Mouse (Mus musculus): ENCODE measurements around the gene Hoxa6. TPM values are rescaled to one million over a fixed set of nuclear protein-coding genes. Genes with fewer than 3 reads are reported as not detected.

Gene Hoxa6
- total RNA-seq, 2 experiments from 2014 or later: 1.9 to 4.7 TPM

DNA sequence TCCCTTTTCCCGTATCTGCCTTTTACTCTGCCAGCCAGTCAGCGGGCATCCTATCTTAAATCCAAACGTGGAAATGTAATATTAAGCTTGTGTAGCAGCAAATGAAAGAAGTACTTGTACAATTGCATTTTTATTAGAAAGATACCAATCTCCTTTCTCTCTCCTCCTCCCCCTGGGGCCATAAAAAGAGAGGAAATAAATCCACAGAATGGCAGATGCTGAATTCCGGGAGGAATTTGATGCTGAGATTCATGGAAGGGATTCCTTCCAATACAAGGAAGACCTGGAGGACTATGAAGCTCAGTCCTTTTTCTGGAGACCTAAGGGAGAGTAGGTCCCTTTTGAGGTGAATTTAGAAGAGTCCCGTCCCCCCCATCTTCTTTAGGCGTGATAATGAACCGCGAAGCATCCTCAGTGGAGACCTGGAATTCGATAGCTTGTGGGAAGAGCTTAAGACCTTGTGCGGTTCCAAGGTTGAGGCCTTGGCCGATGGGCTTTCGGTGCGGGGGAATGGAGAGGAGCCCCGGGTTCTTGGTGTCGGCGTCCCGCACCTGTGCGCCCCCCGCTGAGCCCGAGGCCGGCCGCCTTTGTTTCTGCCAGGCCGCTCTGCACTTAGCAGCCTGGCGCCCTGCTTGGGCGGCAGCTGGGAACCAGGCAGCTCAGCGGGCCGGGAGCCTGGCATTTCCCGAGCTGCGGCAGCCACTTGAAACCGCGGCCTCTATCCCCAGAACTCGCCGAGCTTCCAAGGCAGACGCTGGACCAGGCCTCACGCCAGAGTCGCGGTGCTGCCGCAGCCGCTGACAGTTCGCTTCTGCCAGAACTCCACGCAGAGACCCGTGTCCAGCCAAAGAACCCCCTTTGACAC lies 40.1 kb downstream of the Hoxa6 start:
- no peak for DNase-seq (ENCODE audit: low spot score in 2 of 2)

DNA sequence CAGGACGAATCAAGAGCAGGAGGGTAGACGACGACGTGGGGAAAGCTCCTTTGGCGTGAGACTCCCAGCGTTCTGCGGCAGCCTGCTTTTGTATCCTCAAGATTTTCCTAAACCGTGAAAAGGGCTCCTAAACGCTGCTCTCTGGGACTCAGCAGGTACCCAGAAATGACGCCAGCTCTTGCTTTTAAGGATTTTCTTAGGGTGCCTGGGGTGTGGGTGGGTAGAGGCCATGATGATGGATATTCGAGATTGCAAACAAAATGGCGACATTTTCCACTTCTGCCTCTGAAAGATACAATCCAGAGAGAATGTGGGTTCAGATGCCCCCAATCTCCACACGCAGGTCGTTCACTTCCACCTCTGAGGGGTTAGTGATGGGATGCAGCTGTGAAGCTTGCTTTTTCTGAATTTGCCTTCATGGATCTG lies 40.8 kb downstream of the Hoxa6 start:
- DNase-seq (ENCODE audit: low spot score in 2 of 2): no peak

DNA sequence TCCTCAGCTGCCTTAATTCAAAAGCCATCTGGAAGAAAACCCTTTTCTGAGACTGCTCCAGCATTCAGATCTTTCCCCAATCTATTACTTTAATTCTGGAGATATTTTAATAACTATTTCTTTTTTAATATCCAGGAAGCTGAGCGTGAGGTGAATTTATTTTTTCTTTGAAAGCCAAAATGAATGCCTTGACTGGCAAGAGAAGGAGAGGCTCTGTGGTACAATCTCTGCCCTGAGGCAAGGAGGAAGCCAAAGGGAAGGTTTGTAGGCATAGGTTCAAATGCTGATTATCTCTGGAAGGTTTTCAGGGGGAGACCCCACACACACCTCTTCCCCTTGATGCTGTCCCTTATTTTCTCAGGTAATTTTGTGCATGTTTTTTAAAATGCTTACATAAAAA lies 41.3 kb downstream of the Hoxa6 start:
- no peak for DNase-seq (ENCODE audit: low spot score in 2 of 2)

DNA sequence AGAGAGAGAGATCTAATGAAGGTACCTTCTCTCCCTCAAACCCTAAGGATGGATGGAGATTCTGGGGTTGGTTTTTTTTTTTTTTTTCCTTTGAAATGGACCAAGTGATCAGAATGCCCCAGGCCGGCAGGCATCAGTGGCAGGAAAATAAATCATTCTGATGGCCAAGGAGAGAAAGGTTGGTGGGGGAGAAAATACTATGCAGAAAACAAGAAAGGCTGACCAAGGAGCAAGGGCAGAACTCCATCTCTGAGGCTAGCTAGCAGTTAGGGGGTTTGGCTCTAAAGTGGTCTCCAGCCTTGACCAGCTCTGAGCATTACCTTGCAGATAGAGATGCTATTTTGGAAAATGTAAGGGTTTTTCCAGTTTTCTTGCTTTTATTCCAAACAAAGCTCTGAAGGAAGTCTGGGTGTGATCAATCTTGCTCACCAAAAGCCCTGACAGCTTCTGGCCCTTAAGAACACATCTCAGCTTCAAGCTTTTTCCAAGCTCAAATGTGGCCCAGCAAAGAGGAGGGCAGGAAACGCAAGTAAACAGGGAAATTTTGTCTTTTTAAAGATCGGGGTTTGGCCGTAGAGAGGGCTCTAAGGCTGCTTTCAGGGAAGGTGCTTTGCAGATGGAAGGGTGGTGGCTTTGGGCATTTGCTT lies 42.0 kb downstream of the Hoxa6 start:
- DNase-seq (ENCODE audit: low spot score in 2 of 2): no peak

DNA sequence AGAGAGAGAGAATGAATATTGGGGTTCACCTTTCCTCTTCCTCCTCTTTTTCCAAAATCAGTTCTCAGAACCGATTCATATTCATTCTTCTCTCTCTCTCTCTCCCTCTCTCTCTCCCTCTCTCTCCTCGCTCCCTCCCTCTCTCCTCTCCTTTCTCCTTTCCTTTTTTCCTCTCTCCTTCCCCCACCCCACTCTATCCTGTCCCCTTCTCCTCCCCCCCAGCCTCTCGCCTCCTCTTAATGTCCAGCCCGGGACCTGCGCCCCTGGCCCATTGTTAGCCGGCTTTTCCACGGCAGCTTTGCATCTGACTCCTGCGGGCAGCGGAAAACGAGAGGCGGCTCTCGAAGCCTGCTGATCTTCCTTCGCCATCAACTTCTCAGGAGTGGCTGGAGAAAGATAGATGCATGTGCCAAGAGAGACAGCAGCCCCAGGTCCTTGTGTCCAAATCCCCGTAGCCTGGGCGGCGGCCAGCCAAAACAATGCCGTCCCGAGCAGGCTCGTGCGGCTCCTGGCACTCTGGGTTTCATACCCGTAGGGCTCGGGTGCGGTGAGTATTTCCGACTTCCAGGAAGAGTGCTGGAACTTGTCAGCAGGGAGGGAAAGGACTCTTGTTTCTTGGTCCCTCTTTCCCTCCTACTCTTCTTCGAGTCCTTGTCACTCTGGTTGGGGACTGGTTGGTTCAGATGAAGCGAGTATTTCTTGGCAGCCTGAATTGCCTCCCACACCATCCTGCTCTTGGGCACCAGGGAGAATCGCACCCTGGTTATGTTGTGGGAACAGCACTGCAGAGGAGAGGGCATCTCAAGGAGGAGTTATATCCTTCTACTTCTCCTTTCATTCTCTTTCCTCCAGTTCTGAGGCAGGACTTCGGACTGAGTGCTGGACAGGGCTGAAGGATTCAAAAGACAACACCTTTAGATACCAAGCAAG lies 42.8 kb downstream of the Hoxa6 start:
- DNase-seq (ENCODE audit: low spot score in 2 of 2): peak in 1 of 2 experiments; percentile 51

DNA sequence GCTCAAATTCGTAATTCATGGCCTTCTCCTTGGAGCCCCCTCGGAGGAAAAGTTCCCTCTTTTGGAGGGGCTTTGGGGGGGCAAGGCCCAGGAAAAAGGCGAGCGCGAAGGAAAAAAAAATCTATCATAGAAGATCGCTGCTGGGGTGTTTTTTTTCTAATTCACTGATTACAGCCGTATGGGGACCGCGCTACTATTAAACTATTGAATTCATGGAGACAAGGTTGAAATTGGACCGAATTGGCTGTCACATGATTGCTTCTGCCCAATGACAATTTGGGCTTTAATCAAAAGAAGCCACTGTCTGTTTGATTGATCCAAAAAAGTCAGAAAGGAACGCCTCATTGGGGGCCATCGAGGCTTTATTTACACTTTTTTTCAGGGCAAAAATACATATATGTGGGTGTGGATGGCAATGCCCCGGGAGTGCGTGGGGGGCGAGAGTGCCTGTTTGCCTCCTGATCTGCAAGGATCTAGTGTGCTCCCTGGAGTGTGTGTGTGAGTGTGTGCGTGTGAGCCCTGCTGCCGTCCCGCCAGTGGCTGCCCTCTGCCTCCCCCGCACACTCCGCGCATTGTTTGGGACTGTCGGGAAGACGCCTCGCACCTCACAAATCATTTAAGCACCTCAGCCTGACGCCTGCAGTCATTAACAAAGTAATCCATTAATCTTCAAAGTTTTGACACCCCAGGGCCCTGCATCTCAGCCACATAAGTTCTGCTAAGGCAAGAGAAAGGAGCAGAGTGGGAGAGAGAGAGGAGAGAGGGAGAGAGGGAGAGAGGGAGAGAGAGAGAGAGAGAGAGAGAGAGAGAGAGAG lies 43.7 kb downstream of the Hoxa6 start, which contains the start of gene Hoxa2:
Gene Hoxa2 (minus strand): TSS at position 206 of the 815 bp plus-strand sequence.
- DNase-seq (ENCODE audit: low spot score in 2 of 2): peak in 1 of 2 experiments; percentile 30

DNA sequence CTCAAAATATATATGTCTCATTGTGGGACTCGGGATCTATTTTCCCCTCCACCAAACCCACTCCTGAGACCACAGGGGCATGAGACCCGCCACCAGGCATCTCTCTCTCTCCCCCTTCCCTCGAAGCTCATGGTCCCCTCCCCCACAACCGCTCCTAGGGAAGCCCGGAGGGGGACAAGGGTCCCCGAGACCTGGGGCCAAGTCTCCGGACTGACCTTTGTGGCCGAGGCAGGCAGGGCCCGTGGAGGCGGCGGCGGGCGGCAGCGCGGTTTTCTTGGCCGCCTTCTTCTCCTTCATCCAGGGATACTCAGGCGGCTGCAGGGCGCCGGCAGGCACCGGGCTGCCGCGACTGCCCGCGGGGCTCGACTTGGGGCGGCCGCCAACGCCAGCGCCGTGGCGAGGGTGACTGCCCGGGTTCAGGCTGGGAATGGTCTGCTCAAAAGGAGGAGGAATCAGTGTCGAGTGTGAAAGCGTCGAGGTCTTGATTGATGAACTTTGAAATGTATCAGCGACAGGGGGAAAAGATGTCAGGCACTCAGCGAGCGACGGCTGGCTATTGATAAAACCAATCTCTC lies 44.4 kb downstream of the Hoxa6 start:
- peak; percentile 36 to 42 for DNase-seq (ENCODE audit: low spot score in 2 of 2)

DNA sequence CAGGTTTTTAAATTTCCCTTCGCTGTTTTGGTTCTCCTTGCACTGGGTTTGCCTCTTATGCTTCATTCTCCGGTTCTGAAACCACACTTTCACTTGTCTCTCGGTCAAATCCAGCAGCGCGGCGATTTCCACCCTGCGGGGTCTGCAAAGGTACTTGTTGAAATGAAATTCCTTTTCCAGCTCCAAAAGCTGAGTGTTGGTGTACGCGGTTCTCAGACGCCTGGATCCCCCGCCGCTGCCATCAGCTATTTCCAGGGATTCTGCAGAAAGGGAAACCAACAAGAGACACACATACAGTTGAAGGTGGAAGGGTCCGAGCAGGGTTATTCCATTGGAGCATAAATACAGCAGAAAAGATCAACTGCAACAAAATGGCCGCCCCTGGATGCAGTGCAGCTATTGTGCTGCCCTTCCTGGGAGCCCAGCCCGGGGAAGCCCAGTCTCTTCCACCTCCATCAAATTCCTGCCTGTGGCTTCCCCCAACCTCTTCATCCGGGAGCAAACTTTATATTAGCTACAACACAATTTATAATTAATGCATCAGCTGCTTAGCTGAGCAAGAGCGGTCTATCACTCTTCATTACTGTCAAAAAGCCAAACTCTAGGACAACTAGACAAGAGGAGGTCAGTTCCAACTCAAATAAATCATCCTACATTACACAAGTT lies 45.0 kb downstream of the Hoxa6 start:
- DNase-seq (ENCODE audit: low spot score in 2 of 2): no peak

DNA sequence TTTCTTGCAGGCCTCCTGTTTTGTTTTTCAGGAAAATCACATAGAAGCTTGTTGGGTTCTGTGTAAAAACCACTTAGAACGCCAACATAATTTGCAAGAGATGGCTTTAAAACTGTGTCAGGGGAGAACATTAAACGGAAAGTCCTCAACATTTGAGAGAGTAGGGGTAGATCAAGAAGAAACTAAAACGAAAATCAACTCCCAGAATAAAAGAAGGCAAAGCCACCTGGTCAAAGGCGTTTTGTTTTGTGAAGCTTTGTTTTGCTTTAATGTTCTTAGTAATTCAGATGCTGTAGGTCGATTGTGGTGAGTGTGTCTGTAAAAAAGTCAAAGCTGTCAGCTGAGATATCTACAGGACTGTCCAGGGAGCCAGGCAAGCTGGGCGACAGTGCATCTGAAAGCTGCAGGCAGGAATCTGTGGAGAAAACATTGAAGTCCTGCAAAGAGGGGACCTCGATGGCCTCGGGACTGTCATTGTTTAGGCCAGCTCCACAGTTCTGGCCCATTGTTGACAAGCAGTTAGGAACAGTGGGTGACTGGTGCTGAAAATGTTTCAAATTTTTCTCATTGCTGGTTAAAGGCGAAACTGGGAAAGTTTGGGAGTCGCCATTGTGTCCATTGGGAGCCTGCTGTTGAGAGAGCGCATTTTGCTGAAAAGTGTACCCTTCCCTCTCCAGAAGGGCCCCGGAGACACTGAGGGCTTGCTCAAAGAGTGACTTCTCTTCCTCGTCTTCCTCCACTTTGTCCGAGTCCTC lies 45.7 kb downstream of the Hoxa6 start:
- DNase-seq (ENCODE audit: low spot score in 2 of 2): no peak

DNA sequence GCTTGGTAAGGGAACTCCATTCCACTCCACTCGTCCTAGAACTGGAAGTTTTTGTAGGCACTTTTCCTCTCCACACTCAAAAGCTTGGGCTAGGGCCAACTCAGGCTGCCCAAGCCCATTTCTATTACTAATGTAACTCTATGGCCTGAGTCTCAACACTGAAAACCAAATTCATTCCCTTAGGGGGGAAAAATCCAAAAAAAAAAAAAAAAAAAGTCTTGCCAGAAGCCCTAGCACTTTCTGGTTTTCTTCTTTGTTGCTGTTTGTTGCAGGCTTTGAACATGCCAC lies 46.5 kb downstream of the Hoxa6 start:
- DNase-seq (ENCODE audit: low spot score in 2 of 2): no peak

DNA sequence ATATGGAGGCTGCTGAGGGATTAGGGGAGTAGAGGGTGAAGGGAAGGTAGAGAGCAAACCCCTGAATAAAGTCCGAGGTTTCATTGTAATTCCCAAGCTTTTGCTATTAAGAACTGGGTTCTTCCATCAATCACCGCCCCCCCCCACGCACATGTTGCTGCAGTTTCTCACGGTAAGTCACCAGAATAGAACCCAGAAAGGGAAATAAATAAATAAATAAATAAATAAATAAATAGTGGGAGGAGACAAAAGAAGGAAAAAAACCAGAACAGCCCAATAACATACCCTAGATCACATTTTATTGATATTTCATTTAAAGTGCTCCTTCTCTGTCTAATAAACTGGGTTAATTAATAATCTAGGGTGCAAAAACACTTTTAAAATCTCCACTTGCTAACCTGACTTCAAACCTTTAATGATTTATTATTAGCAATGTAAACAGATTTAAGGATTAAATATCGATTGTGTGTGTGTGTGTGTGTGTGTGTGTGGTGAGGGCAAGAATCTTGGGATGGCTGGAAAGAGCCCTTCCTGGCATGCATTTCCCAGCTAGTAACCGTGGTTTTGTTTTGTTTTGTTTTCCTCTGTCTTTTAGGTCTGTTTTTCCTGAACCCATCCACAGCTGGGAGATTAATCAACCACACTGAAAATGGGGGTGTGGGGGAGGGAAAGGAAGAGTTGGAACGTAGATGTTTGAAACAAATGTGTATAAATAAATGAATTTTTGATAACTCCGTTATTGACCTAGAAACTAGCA lies 47.0 kb downstream of the Hoxa6 start:
- no peak for DNase-seq (ENCODE audit: low spot score in 2 of 2)

DNA sequence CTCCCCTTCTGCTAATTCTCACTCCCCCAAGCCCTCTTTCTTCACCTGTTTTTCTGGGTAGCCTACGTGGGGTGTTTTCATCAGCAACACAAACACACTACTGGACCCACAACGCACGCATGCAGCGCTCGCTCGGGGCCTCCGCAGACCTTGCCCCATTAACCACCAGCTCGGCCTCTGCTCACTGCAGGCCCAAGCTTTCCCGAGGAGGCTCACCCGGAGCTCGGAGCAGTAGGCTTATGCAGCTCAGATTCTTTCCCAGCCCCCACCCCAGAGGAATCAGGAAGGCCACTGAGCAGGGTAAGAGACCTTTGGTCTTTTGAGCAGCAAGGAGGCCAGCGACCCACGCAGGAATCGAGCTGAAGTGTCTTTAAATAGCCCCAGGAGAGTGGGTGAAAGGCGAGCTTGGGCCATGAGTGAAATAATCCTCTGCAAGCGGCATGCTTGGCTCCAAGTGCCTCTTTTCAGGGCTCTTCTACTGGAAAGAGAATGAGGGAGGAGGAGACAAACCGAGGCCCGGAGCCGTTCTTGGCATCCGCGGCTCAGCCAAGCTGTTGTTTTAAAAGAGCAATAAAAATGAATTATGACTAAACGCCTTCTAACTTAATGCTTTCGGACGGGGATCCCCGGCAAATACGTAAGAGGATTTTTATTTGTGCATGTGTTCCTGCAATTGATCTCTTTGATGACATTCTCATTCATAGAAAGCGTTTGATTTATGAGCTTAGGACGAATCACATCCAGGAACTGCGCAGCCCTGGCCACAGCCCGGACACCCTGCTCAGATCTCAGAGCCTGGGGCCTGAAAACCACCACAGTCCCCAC lies 47.8 kb downstream of the Hoxa6 start:
- DNase-seq (ENCODE audit: low spot score in 2 of 2): no peak

DNA sequence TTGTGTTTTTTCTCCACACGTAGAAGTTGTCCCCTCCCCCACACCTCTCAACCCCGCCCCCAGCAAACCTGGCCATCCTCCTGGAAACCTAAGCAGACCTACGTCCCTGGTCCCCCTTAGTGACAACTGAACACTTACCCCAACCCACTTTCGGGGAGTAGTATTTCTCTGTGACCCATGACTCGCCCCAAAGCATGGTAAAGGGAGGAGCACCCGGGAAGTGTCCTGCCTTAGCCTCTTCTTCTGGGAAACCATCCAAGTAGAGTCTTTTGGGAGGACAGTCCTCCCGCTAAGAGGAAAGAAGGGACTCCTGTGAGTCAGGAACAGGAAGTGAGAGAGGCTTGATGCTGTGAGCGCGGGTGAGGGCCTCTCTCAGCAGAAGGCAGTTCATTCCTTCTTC lies 48.5 kb downstream of the Hoxa6 start:
- no peak for DNase-seq (ENCODE audit: low spot score in 2 of 2)

DNA sequence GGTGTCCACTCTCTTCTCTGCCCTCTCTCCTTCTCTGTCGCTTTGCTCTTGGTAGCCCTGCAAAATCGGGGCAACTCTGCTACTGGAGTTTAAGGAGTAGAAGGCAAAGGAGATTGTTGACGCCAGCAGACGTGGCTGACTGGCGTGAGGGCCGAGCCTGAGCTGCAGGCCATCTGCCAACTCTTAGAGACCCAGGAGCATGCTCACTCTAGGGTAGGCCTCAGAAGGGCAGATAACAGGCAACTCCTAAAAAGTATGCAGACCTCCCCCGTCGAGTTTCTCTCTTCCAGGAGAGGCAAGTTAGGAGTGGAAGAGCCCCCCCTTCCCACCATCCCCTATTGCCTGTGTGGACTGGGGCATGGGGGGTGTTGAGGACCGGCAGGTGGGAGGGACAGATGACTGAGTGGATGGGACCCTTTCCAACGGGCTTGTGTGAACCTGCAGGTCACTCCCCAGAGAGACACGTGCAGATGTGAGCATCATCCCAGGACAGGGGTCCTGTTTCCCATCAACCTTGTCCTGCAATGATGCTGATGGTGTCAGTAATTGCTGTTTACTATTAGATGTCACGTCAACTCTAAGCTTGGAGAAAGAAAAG lies 49.3 kb downstream of the Hoxa6 start:
- peak; percentile 41 to 51 for DNase-seq (ENCODE audit: low spot score in 2 of 2)

DNA sequence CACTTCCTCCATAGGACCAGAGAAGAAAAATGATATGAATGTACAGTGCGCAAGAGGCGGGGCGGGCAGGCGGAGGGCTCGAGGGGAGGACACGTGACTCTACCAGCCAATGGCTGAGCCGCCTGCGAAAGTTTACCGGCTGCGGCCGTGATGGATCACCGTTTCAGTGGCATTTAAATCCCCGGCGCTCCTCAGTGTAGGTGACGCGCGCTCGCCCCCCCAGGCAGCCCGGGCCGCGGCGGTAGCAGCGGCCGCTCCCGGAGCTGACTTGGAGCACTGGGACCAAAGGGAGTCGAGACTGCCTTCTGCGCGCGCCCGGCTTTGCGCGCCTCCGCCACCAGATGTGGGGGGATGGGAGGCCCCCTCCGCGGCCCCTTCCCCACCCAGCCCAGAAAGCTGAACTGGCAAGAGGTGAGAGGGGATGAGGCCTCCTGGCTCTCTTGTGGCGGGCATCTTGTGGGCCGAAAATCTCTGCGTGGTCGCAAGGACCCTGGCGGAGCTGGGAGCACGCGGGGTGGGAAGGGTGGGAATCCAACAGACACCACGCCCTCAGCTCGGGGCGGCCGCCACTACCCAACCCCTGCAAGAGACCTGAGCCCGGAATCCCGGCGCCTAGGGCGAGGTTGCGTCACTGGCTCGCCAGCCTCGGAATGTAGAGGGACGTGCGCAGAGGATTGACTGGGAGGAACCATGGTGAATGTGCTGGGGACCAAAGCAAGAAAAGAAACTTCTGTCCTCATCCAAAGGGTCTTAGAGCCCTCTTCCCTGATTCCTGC lies 50.1 kb downstream of the Hoxa6 start, which contains the start of gene Hoxa1:
Gene Hoxa1 (minus strand): TSS at position 42 of the 776 bp plus-strand sequence.
- peak; percentile 79 to 80 for DNase-seq (ENCODE audit: low spot score in 2 of 2)

Data from adrenal gland, adult 18-20 months (tissue).